Mouse (Mus musculus) forebrain, embryonic 11.5 days (tissue): ENCODE measurements around the gene Ptms. TPM values are rescaled to one million over a fixed set of nuclear protein-coding genes. Genes with fewer than 3 reads are reported as not detected.

ENCODE experiments used
- ATAC-seq: fragments of 200-750 bp; cut with Nextera tagmentation; replicated peaks from 2 replicates; pipeline ENCODE4 v1.8.0; 2017; ENCODE audit warnings: moderate TSS enrichment; ENCODE audit not compliant: low FRiP score
- DNase-seq: peaks from one replicate; pipeline ENCODE4 v3.0.0-alpha.2; 2017; ENCODE audit warnings: low spot score
- H3K27ac ChIP-seq: fragments of 300-500 bp; sonication (generic); 2 replicates; pipeline ENCODE4 v1.5.1; 2014; ENCODE audit warnings: low read depth, low read length
- H3K27me3 ChIP-seq: fragments of 300-500 bp; sonication (generic); 2 replicates; pipeline ENCODE4 v1.6.1; 2014; ENCODE audit warnings: mild to moderate bottlenecking, low read length, mixed read lengths; ENCODE audit not compliant: control insufficient read depth, insufficient read depth
- H3K36me3 ChIP-seq: fragments of 300-500 bp; sonication (generic); 2 replicates; pipeline ENCODE4 v1.6.1; 2014; ENCODE audit warnings: mild to moderate bottlenecking, low read length, moderate library complexity, mixed read lengths; ENCODE audit not compliant: control insufficient read depth, insufficient read depth
- H3K4me1 ChIP-seq: fragments of 300-500 bp; sonication (generic); replicated peaks from 2 replicates; pipeline ENCODE4 v1.6.1; 2014; ENCODE audit warnings: low read length, mixed read lengths; ENCODE audit not compliant: control insufficient read depth, insufficient read depth
- H3K4me2 ChIP-seq: fragments of 300-500 bp; sonication (generic); 2 replicates; pipeline ENCODE4 v1.6.1; 2014; ENCODE audit warnings: low read depth, mild to moderate bottlenecking, low read length, moderate library complexity, mixed read lengths; ENCODE audit not compliant: severe bottlenecking
- H3K4me3 ChIP-seq: fragments of 300-500 bp; sonication (generic); 2 replicates; pipeline ENCODE4 v1.5.1; 2014; ENCODE audit warnings: low read depth, low read length
- H3K9ac ChIP-seq: fragments of 300-500 bp; sonication (generic); 2 replicates; pipeline ENCODE4 v1.6.1; 2014; ENCODE audit warnings: low read length
- H3K9me3 ChIP-seq: fragments of 300-500 bp; sonication (generic); 2 replicates; pipeline ENCODE4 v1.6.1; 2016; ENCODE audit warnings: low read length, mixed read lengths; ENCODE audit not compliant: control insufficient read depth
- WGBS: fragments of 180-500 bp; shearing (Covaris S2); extraction: QIAGEN DNeasy Blood & Tissue Kit; methylation state at CpG from one replicate; pipeline ENCODE4 v1.1.7; 2014; 5-methylcytosine and 5-hydroxymethylcytosine counted together
- polyA plus RNA-seq: library from polyadenylated mRNA; unstranded; fragments of >200 nt; fragmentation: Nextera tagmentation; extraction: Ambion mirVana; gene quantifications from 2 replicates; pipeline ENCODE4 v1.2.1, GENCODE M21; 2014

Gene Ptms
- 369 and 455 TPM in 2 replicates for polyA plus RNA-seq

- H3K4me1 ChIP-seq = peaks cover 28% of the 10 kb centered on the region
- no peaks in the 10 kb centered on the region; the same call in 1 of the 2 replicates for H3K36me3 ChIP-seq
- peak within 1 kb of the TSS; percentile 54 for H3K9ac ChIP-seq
- no peaks in the 10 kb centered on the region for H3K27me3 ChIP-seq
- under 1% methylated on average over 13 of the region's 13 CpGs for WGBS
- peak within 1 kb of the TSS; percentile 58 for H3K4me2 ChIP-seq
- peak within 1 kb of the TSS; percentile 99 for H3K27ac ChIP-seq
- no peaks in the 10 kb centered on the region for H3K9me3 ChIP-seq
- ATAC-seq = peak; percentile 87
- H3K4me3 ChIP-seq = peak within 1 kb of the TSS; percentile 4; the same call in 1 of the 2 replicates
- DNase-seq = peak; percentile 97
These were observed at the start of gene Ptms for GRCm38 (mm10) chr6:124919695-124920317. Ptms (minus strand) TSS chr6:124920103.

DNA sequence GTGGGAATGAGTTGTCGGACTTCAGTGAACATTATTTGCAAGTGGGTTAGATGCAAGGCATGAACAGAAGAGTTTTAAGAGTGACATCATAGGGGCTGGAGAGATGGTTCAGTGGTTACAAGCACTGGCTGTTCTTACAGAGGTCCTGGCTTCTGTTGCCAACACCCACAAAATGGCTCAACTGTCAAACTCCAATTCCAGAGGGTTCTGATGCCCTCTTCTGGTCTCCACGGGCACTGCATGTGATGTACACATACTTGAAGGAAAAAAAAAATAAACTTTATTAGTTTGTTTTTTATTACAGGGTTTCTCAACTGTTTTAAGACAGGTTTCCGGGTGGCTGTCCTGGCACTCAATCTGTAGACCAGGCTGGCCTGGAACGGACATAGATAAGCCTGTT lies 47.9 kb upstream of the Ptms start:
- no peaks in the 10 kb centered on the region for H3K27me3 ChIP-seq
- WGBS = 67% methylated on average over 4 of the region's 4 CpGs
- no peak overlapping the region for H3K4me2 ChIP-seq
- H3K4me3 ChIP-seq = no peak overlapping the region
- no peak for ATAC-seq
- H3K4me1 ChIP-seq = peaks cover 7% of the 10 kb centered on the region; the same call in 1 of the 2 replicates
- H3K9ac ChIP-seq = no peak overlapping the region
- no peaks in the 10 kb centered on the region; the same call in 1 of the 2 replicates for H3K36me3 ChIP-seq
- H3K27ac ChIP-seq = no peak overlapping the region
- peak; percentile 74 for DNase-seq
- no peaks in the 10 kb centered on the region for H3K9me3 ChIP-seq

DNA sequence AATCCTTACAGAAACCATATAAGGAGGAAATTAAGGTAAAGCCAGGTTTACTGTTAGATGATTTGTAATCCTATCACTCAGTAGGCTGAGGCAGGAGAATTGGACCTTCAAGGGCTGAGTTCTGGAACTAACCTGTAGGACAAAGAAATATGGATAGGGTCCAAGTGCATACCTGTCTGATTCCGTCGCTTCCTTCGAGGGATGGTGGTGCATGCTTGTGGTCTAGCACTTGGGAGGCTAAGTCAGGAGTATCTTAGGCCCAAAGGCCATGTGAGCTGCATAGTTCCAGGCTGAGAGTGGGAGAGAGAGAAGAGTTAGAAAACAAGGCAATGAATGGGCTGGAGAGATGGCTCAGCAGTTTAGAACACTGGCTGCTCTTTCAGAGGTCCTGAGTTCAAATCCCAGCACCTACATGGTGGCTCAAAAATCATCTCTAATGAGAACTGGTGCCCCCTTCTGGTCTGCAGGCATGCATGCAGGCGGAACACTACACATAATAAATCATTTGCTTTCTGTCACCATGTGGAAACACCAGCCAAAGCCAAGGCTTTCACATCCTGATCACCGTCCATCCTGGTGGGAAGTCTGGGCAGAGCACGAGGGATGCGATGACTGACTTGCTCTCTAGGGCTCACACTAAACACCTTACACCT lies 46.7 kb upstream of the Ptms start:
- Histone ChIP-seq H3K27ac (no peak overlapping the region), H3K9me3 (no peaks in the 10 kb centered on the region), H3K36me3 (no peaks in the 10 kb centered on the region; the same call in 1 of the 2 replicates), H3K4me2 (peak overlapping the region; percentile 92; the same call in 1 of the 2 replicates), H3K4me3 (no peak overlapping the region), H3K4me1 (peaks cover 7% of the 10 kb centered on the region; the same call in 1 of the 2 replicates), H3K9ac (no peak overlapping the region), H3K27me3 (no peaks in the 10 kb centered on the region)
- WGBS = 97% methylated on average over 7 of the region's 7 CpGs
- no peak for DNase-seq
- ATAC-seq = no peak

DNA sequence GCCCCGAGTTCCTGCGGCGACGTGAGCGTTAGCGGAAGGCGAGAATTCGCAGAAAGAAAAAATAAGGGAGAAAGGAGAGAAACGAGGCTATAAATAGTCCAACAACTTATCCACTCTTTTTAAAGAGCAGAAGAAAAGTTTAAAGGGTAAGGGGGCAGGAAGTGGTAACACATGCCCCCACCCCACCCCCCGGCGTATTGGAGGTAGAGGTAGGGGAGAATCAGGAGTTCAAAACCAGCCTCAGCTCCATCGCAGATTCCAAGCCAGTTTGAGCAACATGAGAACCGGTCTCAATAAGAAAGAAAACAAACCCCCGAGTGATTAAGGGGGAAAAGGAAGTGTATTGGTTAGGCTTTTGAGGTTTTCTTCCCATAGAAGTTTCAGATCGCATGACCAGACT lies 45.8 kb upstream of the Ptms start:
- H3K36me3 ChIP-seq = peaks cover under 1% of the 10 kb centered on the region; the same call in 1 of the 2 replicates
- H3K27ac ChIP-seq = peak overlapping the region; percentile 83
- ATAC-seq (no peak), DNase-seq (peak; percentile 58)
- peak overlapping the region; percentile 95 for H3K9ac ChIP-seq
- peak overlapping the region; percentile 92 for H3K4me2 ChIP-seq
- peaks cover 7% of the 10 kb centered on the region; the same call in 1 of the 2 replicates for H3K4me1 ChIP-seq
- 15% methylated on average over 15 of the region's 15 CpGs for WGBS
- H3K4me3 ChIP-seq = peak overlapping the region; percentile 78
- H3K9me3 ChIP-seq = no peaks in the 10 kb centered on the region
- H3K27me3 ChIP-seq = no peaks in the 10 kb centered on the region

- peaks cover 3% of the 10 kb centered on the region; the same call in 1 of the 2 replicates for H3K36me3 ChIP-seq
- under 1% methylated on average over 68 of the region's 68 CpGs for WGBS
- peak within 1 kb of the TSS; percentile 78 for H3K4me3 ChIP-seq
- DNase-seq (peak; percentile 97), ATAC-seq (peak; percentile 96)
- H3K4me2 ChIP-seq = peak within 1 kb of the TSS; percentile 92
- peak within 1 kb of the TSS; percentile 83 for H3K27ac ChIP-seq
- H3K27me3 ChIP-seq = no peaks in the 10 kb centered on the region
- H3K4me1 ChIP-seq = peaks cover 7% of the 10 kb centered on the region; the same call in 1 of the 2 replicates
- no peaks in the 10 kb centered on the region for H3K9me3 ChIP-seq
- peak within 1 kb of the TSS; percentile 95 for H3K9ac ChIP-seq
These were observed 45.3 kb upstream of the Ptms start, which contains the start of gene Cops7a for GRCm38 (mm10) chr6:124965088-124965719. Cops7a (minus strand) TSS chr6:124965538.

DNA sequence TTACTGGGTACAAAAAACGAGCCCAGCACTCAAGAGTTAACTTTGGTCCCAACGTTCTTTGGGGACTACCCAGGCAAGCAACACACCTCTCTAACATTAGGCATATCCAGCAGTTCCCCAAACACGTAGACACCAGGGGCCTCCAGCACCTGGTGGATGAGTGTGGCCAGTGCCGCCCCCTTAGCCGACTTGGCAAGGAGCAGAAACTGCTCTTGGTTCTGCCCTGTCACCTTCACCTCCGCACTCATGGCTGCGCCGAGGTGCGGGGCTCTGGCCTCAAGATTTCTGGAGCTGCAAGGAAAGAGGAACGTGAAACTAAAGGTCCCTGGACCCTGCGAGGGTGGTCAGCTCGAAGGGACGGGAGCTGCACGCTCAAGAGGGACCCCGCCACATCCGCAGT lies 44.7 kb upstream of the Ptms start:
- Histone ChIP-seq H3K4me1 (peaks cover 7% of the 10 kb centered on the region; the same call in 1 of the 2 replicates), H3K4me2 (peak overlapping the region; percentile 92), H3K9me3 (no peaks in the 10 kb centered on the region), H3K36me3 (peaks cover 4% of the 10 kb centered on the region; the same call in 1 of the 2 replicates), H3K27ac (no peak overlapping the region), H3K9ac (peak overlapping the region; percentile 95), H3K27me3 (no peaks in the 10 kb centered on the region), H3K4me3 (peak overlapping the region; percentile 78)
- 44% methylated on average over 16 of the region's 16 CpGs for WGBS
- DNase-seq (no peak), ATAC-seq (peak; percentile 28)

GRCm38 (mm10) chr6:124961021-124961420 lies 41.1 kb upstream of the Ptms start:
- Histone ChIP-seq H3K4me1 (peaks cover 5% of the 10 kb centered on the region; the same call in 1 of the 2 replicates), H3K27me3 (no peaks in the 10 kb centered on the region), H3K36me3 (peaks cover 6% of the 10 kb centered on the region; the same call in 1 of the 2 replicates), H3K9me3 (no peaks in the 10 kb centered on the region), H3K4me2 (no peak overlapping the region), H3K27ac (no peak overlapping the region), H3K4me3 (no peak overlapping the region), H3K9ac (no peak overlapping the region)
- DNase-seq (no peak), ATAC-seq (no peak)
- 96% methylated on average over 12 of the region's 12 CpGs for WGBS

- WGBS = 91% methylated on average over 13 of the region's 13 CpGs
- no peak for ATAC-seq
- DNase-seq = no peak
- H3K4me3 ChIP-seq = no peak overlapping the region
- H3K36me3 ChIP-seq = peaks cover 6% of the 10 kb centered on the region; the same call in 1 of the 2 replicates
- no peak overlapping the region for H3K4me2 ChIP-seq
- no peak overlapping the region for H3K9ac ChIP-seq
- no peak overlapping the region for H3K27ac ChIP-seq
- no peaks in the 10 kb centered on the region for H3K9me3 ChIP-seq
- H3K27me3 ChIP-seq = no peaks in the 10 kb centered on the region
- H3K4me1 ChIP-seq = peaks cover 5% of the 10 kb centered on the region; the same call in 1 of the 2 replicates
These were observed 40.1 kb upstream of the Ptms start for GRCm38 (mm10) chr6:124959960-124960359.
